Mouse (Mus musculus): ENCODE data around the gene Pla1a. TPM values are rescaled to one million over a fixed set of nuclear protein-coding genes. Genes with fewer than 3 reads are reported as not detected.

The Pla1a gene
- polyA plus RNA-seq, 1 experiment from 2014 or later: 0.28 TPM

GRCm38 (mm10) chr16:38365390-38365789 is 67.6 kb downstream of the Pla1a start:
- Histone ChIP-seq H3K4me1 (replicated peaks; ENCODE audit: control insufficient read depth, insufficient read depth, low read length) (no peaks in the 10 kb centered on the region), H3K36me3 (ENCODE audit: control insufficient read depth, insufficient read depth, low read length) (no peaks in the 10 kb centered on the region), H3K4me2 (replicated peaks; ENCODE audit: low read depth, low read length) (no peak overlapping the region), H3K27me3 (ENCODE audit: control insufficient read depth, insufficient read depth, low read length) (no peaks in the 10 kb centered on the region), H3K9ac (ENCODE audit: low read depth, low read length) (no peak overlapping the region), H3K4me3 (ENCODE audit: low read depth, low read length) (no peak overlapping the region), H3K27ac (ENCODE audit: low read depth, low read length) (no peak overlapping the region), H3K9me3 (ENCODE audit: control insufficient read depth, low read length) (no peaks in the 10 kb centered on the region)
- DNase-seq (ENCODE audit: low spot score): no peak
- WGBS: 89% methylated on average over 10 of the region's 10 CpGs
- no peak for ATAC-seq (ENCODE audit: low FRiP score)

DNA sequence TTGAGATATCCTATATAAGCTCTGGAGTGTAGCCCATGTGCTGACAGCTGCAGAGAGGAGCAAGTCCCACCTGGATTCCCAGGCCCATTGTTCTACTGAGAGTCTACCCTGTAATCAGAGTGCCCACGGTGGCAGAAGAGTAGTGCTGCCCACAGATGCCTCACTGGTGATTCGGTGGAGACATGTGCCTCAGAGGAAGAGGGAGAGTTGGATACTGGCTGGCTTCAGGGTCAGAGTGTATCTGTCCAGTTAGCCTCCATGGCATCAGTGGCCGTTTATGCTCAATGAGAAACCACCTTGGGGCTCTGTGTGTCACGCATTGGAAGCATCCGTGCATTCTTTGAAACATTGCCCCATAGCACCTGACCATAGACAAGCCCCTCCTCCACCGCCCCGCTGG is 69.3 kb downstream of the Pla1a start:
- Histone ChIP-seq H3K9me3 (ENCODE audit: control insufficient read depth, low read length) (no peaks in the 10 kb centered on the region), H3K27me3 (ENCODE audit: control insufficient read depth, insufficient read depth, low read length) (no peaks in the 10 kb centered on the region), H3K27ac (ENCODE audit: low read depth, low read length) (no peak overlapping the region), H3K4me1 (replicated peaks; ENCODE audit: control insufficient read depth, insufficient read depth, low read length) (no peaks in the 10 kb centered on the region), H3K4me2 (replicated peaks; ENCODE audit: low read depth, low read length) (no peak overlapping the region), H3K9ac (ENCODE audit: low read depth, low read length) (no peak overlapping the region), H3K4me3 (ENCODE audit: low read depth, low read length) (no peak overlapping the region), H3K36me3 (ENCODE audit: control insufficient read depth, insufficient read depth, low read length) (no peaks in the 10 kb centered on the region)
- 88% methylated on average over 7 of the region's 7 CpGs for WGBS
- ATAC-seq (ENCODE audit: low FRiP score) (no peak), DNase-seq (ENCODE audit: low spot score) (no peak)

DNA sequence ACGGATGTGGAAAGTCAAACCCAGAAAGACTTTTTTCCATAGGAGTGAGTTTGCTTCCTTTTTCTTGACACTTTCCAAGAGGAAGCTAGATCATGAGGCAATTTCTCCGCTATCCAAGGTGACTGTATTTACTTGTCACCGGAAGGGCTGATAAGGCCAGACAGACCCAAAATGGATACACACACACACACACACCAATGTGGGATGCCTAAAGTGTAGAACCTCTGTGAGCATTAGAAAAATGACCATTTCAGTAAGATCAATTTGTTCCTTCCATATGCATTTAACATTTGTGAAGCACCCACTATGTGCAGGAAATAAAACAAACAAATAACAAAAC is 69.7 kb downstream of the Pla1a start:
- no peaks in the 10 kb centered on the region for H3K9me3 ChIP-seq (ENCODE audit: control insufficient read depth, low read length)
- no peak for ATAC-seq (ENCODE audit: low FRiP score)
- WGBS: 88% methylated on average over 3 of the region's 3 CpGs
- no peak overlapping the region for H3K4me3 ChIP-seq (ENCODE audit: low read depth, low read length)
- no peak for DNase-seq (ENCODE audit: low spot score)
- H3K4me1 ChIP-seq (replicated peaks; ENCODE audit: control insufficient read depth, insufficient read depth, low read length): no peaks in the 10 kb centered on the region
- no peak overlapping the region for H3K27ac ChIP-seq (ENCODE audit: low read depth, low read length)
- no peak overlapping the region for H3K9ac ChIP-seq (ENCODE audit: low read depth, low read length)
- no peak overlapping the region for H3K4me2 ChIP-seq (replicated peaks; ENCODE audit: low read depth, low read length)
- no peaks in the 10 kb centered on the region for H3K36me3 ChIP-seq (ENCODE audit: control insufficient read depth, insufficient read depth, low read length)
- no peaks in the 10 kb centered on the region for H3K27me3 ChIP-seq (ENCODE audit: control insufficient read depth, insufficient read depth, low read length)

DNA sequence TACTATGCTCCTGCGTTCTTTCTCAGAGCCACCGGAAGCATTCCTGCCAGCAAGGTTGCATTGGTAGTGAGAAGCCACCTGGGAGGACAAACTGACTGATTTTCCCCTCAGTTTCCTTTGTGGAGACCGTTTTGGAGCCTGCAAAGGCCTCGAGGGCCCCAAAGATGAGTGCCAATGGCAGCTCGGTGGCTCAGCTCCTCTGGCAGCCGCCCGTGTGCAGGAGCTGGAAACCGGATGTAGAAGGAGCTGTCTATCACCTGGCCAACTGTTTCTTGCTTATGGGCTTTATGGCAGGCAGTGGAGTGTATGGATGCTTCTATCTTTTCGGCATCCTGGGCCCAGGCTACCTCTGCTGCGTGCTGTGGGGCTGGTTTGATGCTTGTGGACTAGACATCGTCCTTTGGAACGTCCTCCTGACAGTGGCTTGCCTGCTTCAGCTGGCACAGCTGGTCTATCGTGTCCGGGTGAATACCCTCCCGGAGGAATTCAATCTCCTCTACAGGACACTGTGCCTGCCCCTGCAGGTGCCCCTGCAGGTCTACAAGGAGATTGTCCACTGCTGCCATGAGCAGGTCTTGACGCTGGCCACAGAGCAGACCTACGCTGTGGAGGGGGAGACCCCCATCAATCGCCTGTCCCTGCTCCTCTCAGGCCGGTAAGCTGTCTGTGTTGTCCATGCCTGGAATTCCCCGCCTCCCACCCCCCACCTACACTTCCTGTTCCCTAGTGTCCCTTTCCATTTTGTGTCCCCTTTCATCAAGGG is 70.3 kb downstream of the Pla1a start:
- no peak overlapping the region; the same call in 1 of the 2 replicates for H3K4me2 ChIP-seq (replicated peaks; ENCODE audit: low read depth, low read length)
- H3K36me3 ChIP-seq (ENCODE audit: control insufficient read depth, insufficient read depth, low read length): no peaks in the 10 kb centered on the region
- H3K4me3 ChIP-seq (ENCODE audit: low read depth, low read length): no peak overlapping the region
- ATAC-seq (ENCODE audit: low FRiP score) (no peak), DNase-seq (ENCODE audit: low spot score) (no peak)
- H3K4me1 ChIP-seq (replicated peaks; ENCODE audit: control insufficient read depth, insufficient read depth, low read length): no peaks in the 10 kb centered on the region
- WGBS: 83% methylated on average over 20 of the region's 20 CpGs
- no peak overlapping the region for H3K9ac ChIP-seq (ENCODE audit: low read depth, low read length)
- no peaks in the 10 kb centered on the region for H3K9me3 ChIP-seq (ENCODE audit: control insufficient read depth, low read length)
- no peak overlapping the region for H3K27ac ChIP-seq (ENCODE audit: low read depth, low read length)
- H3K27me3 ChIP-seq (ENCODE audit: control insufficient read depth, insufficient read depth, low read length): no peaks in the 10 kb centered on the region

DNA sequence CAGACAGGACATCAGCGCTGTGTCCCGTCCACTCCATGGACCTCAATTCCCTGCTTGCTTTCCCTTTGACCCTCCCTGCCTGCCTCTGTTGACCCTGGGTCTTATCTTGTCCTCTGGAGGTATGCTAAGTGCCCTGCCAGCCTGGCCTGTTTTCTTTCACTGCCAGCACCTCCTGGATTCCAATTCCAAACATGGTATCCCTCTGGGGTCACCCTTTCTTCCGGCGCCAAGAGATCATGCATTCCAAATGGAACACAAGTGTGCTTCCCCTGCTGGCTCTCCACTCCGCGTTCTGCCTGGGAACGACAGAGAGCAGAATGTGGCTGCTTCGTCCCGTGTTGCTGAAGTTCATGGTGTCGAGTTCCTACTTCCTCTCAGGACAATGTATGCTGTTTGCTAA is 71.0 kb downstream of the Pla1a start, which contains the start of gene Popdc2:
Gene Popdc2, plus strand, starts transcription at position 277 of the 400 bp plus-strand sequence.
- Histone ChIP-seq H3K27ac (ENCODE audit: low read depth, low read length) (no peak within 1 kb of the TSS), H3K36me3 (ENCODE audit: control insufficient read depth, insufficient read depth, low read length) (no peaks in the 10 kb centered on the region), H3K4me1 (replicated peaks; ENCODE audit: control insufficient read depth, insufficient read depth, low read length) (no peaks in the 10 kb centered on the region), H3K4me2 (replicated peaks; ENCODE audit: low read depth, low read length) (no peak within 1 kb of the TSS; the same call in 1 of the 2 replicates), H3K9ac (ENCODE audit: low read depth, low read length) (no peak within 1 kb of the TSS), H3K27me3 (ENCODE audit: control insufficient read depth, insufficient read depth, low read length) (no peaks in the 10 kb centered on the region), H3K4me3 (ENCODE audit: low read depth, low read length) (no peak within 1 kb of the TSS), H3K9me3 (ENCODE audit: control insufficient read depth, low read length) (no peaks in the 10 kb centered on the region)
- WGBS: 62% methylated on average over 10 of the region's 10 CpGs
- DNase-seq (ENCODE audit: low spot score): no peak
- no peak for ATAC-seq (ENCODE audit: low FRiP score)

GRCm38 (mm10) chr16:38360317-38360716 is 72.6 kb downstream of the Pla1a start:
- no peak for DNase-seq (ENCODE audit: low spot score)
- H3K36me3 ChIP-seq (ENCODE audit: control insufficient read depth, insufficient read depth, low read length): no peaks in the 10 kb centered on the region
- no peak for ATAC-seq (ENCODE audit: low FRiP score)
- no peak overlapping the region for H3K9ac ChIP-seq (ENCODE audit: low read depth, low read length)
- WGBS: 24% methylated on average over 2 of the region's 2 CpGs
- H3K4me1 ChIP-seq (replicated peaks; ENCODE audit: control insufficient read depth, insufficient read depth, low read length): no peaks in the 10 kb centered on the region
- no peak overlapping the region for H3K4me2 ChIP-seq (replicated peaks; ENCODE audit: low read depth, low read length)
- no peaks in the 10 kb centered on the region for H3K9me3 ChIP-seq (ENCODE audit: control insufficient read depth, low read length)
- no peaks in the 10 kb centered on the region for H3K27me3 ChIP-seq (ENCODE audit: control insufficient read depth, insufficient read depth, low read length)
- no peak overlapping the region for H3K27ac ChIP-seq (ENCODE audit: low read depth, low read length)
- no peak overlapping the region for H3K4me3 ChIP-seq (ENCODE audit: low read depth, low read length)

- no peaks in the 10 kb centered on the region for H3K9me3 ChIP-seq (ENCODE audit: control insufficient read depth, low read length)
- H3K9ac ChIP-seq (ENCODE audit: low read depth, low read length): no peak overlapping the region
- no peak overlapping the region for H3K27ac ChIP-seq (ENCODE audit: low read depth, low read length)
- H3K4me1 ChIP-seq (replicated peaks; ENCODE audit: control insufficient read depth, insufficient read depth, low read length): no peaks in the 10 kb centered on the region
- H3K4me3 ChIP-seq (ENCODE audit: low read depth, low read length): no peak overlapping the region
- no peaks in the 10 kb centered on the region for H3K36me3 ChIP-seq (ENCODE audit: control insufficient read depth, insufficient read depth, low read length)
- H3K27me3 ChIP-seq (ENCODE audit: control insufficient read depth, insufficient read depth, low read length): no peaks in the 10 kb centered on the region
- 78% methylated on average over 3 of the region's 3 CpGs for WGBS
- DNase-seq (ENCODE audit: low spot score) (no peak), ATAC-seq (ENCODE audit: low FRiP score) (no peak)
- H3K4me2 ChIP-seq (replicated peaks; ENCODE audit: low read depth, low read length): no peak overlapping the region
Measured at GRCm38 (mm10) chr16:38359857-38360256, 73.1 kb downstream of the Pla1a start.

DNA sequence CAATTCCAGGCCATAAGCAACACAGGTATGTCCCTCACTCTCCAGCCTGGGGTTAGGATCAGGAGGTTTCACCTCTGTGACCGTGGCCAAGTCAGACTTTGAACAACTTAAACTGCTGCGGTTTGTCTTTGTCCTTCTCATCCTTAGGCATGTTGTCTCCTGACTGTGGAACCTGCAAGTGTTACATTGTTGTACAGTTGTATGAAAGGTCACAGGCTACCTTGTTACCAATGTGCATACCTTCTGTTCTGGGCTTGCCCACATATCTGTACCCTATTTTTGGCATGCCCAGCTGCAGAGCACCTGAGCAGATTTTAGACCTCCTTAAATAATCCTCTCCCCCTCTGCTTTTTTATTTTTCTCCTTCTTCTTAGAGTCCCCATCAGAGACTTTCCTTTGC is 73.7 kb downstream of the Pla1a start:
- ATAC-seq (ENCODE audit: low FRiP score): no peak
- H3K36me3 ChIP-seq (ENCODE audit: control insufficient read depth, insufficient read depth, low read length): no peaks in the 10 kb centered on the region
- H3K4me3 ChIP-seq (ENCODE audit: low read depth, low read length): no peak overlapping the region
- H3K27me3 ChIP-seq (ENCODE audit: control insufficient read depth, insufficient read depth, low read length): no peaks in the 10 kb centered on the region
- no peak overlapping the region for H3K4me2 ChIP-seq (replicated peaks; ENCODE audit: low read depth, low read length)
- no peaks in the 10 kb centered on the region for H3K4me1 ChIP-seq (replicated peaks; ENCODE audit: control insufficient read depth, insufficient read depth, low read length)
- H3K27ac ChIP-seq (ENCODE audit: low read depth, low read length): no peak overlapping the region
- H3K9ac ChIP-seq (ENCODE audit: low read depth, low read length): no peak overlapping the region
- WGBS: 83% methylated on average over 2 of the region's 2 CpGs
- no peaks in the 10 kb centered on the region for H3K9me3 ChIP-seq (ENCODE audit: control insufficient read depth, low read length)
- no peak for DNase-seq (ENCODE audit: low spot score)

GRCm38 (mm10) chr16:38358256-38358812 is 74.6 kb downstream of the Pla1a start:
- no peak for DNase-seq (ENCODE audit: low spot score)
- Histone ChIP-seq H3K4me1 (replicated peaks; ENCODE audit: control insufficient read depth, insufficient read depth, low read length) (no peaks in the 10 kb centered on the region), H3K9me3 (ENCODE audit: control insufficient read depth, low read length) (no peaks in the 10 kb centered on the region), H3K27ac (ENCODE audit: low read depth, low read length) (no peak overlapping the region), H3K36me3 (ENCODE audit: control insufficient read depth, insufficient read depth, low read length) (no peaks in the 10 kb centered on the region), H3K27me3 (ENCODE audit: control insufficient read depth, insufficient read depth, low read length) (no peaks in the 10 kb centered on the region), H3K4me2 (replicated peaks; ENCODE audit: low read depth, low read length) (no peak overlapping the region), H3K9ac (ENCODE audit: low read depth, low read length) (no peak overlapping the region), H3K4me3 (ENCODE audit: low read depth, low read length) (no peak overlapping the region)
- ATAC-seq (ENCODE audit: low FRiP score): no peak
- WGBS: 90% methylated on average over 6 of the region's 6 CpGs

All from hindbrain, embryonic 11.5 days (tissue).